Mouse (Mus musculus): ENCODE results near the gene Lmx1b. TPM values are rescaled to one million over a fixed set of nuclear protein-coding genes. Genes with fewer than 3 reads are reported as not detected.

The Lmx1b gene
- polyA plus RNA-seq, 1 experiment from 2014 or later, result 0.04 TPM

DNA sequence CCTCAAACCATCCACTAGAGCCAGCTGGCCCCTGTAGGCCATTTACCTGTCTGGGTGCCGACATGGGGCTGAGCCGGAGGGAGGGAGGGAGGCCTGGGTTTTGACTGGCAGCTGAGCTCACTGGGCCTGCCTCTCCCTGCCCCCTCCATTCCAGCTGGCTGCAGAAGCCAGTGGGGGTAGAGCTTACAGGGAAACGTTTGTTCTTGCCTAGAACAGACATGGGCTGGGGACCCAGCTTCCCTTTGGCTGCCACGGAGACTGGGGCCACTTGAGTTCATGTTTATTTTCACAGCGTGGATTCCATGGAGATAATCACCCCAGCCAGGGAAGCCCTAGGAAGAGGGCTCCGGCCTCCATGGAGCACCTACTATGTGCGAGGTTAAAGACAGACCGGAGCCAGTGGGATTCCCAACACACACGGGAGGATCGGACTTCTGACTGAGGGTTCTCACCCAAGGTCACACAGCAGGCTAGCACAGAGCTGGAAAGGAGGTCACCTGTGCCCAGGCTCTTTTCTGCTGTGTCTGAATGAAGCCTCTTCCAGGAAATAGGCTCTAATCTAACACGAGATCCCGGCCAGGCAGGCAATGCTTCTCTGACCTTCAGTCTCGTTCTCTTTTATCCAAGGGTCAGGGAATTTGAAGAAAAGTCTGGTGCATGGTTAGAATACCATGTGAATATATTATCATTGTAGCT lies 25.2 kb upstream of the Lmx1b start:
- Histone ChIP-seq H3K9me3 (replicated peaks) (no peaks in the 10 kb centered on the region), H3K4me1 (replicated peaks) (peaks cover 25% of the 10 kb centered on the region), H3K27ac (ENCODE audit: poor library complexity, severe bottlenecking) (no peak overlapping the region), H3K36me3 (no peaks in the 10 kb centered on the region), H3K9ac (no peak overlapping the region), H3K4me3 (no peak overlapping the region), H3K27me3 (replicated peaks) (0 out of 2 replicates have a peak, but pooled peaks cover 3% of the 10 kb centered on the region), H3K4me2 (peak overlapping the region; percentile 37)
- ATAC-seq (ENCODE audit: insufficient number of reproducible peaks, low FRiP score), result peak; percentile 39
- 10% methylated on average over 13 of the region's 13 CpGs for WGBS

- ATAC-seq (ENCODE audit: insufficient number of reproducible peaks, low FRiP score), result no peak
- 65% methylated on average over 4 of the region's 4 CpGs for WGBS
- H3K27me3 ChIP-seq (replicated peaks), result 0 out of 2 replicates have a peak, but pooled peaks cover 3% of the 10 kb centered on the region
- H3K27ac ChIP-seq (ENCODE audit: poor library complexity, severe bottlenecking), result no peak overlapping the region
- no peak overlapping the region for H3K4me3 ChIP-seq
- no peaks in the 10 kb centered on the region for H3K9me3 ChIP-seq (replicated peaks)
- H3K36me3 ChIP-seq, result no peaks in the 10 kb centered on the region
- no peak overlapping the region for H3K4me2 ChIP-seq
- H3K9ac ChIP-seq, result no peak overlapping the region
- peaks cover 25% of the 10 kb centered on the region for H3K4me1 ChIP-seq (replicated peaks)
These were observed 24.4 kb upstream of the Lmx1b start for GRCm38 (mm10) chr2:33664661-33665060.

DNA sequence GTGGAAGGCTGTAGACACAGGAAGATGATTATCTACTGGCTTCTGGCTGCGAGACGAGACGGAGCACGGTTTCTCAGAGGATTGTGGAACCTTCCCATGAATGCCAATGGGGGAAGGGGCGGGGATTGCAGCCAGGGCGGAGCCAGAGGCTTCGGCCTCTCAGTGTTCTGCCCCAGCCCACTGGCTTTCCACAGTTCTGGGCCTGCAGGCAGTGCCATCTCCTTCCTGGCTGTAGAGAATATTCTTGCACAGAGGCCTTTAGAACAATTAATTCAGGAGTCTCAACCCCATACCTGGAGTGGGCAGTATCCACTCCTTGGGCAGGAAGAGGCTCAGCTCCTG lies 18.9 kb upstream of the Lmx1b start:
- Histone ChIP-seq H3K9me3 (replicated peaks) (no peaks in the 10 kb centered on the region), H3K36me3 (no peaks in the 10 kb centered on the region), H3K27me3 (replicated peaks) (no peaks in the 10 kb centered on the region), H3K4me3 (peak overlapping the region; percentile 16; the same call in 1 of the 2 replicates), H3K27ac (ENCODE audit: poor library complexity, severe bottlenecking) (no peak overlapping the region), H3K9ac (no peak overlapping the region; the same call in 1 of the 2 replicates), H3K4me2 (peak overlapping the region; percentile 54), H3K4me1 (replicated peaks) (no peaks in the 10 kb centered on the region)
- 3% methylated on average over 7 of the region's 7 CpGs for whole genome bisulfite sequencing
- ATAC-seq (ENCODE audit: insufficient number of reproducible peaks, low FRiP score), result no peak

DNA sequence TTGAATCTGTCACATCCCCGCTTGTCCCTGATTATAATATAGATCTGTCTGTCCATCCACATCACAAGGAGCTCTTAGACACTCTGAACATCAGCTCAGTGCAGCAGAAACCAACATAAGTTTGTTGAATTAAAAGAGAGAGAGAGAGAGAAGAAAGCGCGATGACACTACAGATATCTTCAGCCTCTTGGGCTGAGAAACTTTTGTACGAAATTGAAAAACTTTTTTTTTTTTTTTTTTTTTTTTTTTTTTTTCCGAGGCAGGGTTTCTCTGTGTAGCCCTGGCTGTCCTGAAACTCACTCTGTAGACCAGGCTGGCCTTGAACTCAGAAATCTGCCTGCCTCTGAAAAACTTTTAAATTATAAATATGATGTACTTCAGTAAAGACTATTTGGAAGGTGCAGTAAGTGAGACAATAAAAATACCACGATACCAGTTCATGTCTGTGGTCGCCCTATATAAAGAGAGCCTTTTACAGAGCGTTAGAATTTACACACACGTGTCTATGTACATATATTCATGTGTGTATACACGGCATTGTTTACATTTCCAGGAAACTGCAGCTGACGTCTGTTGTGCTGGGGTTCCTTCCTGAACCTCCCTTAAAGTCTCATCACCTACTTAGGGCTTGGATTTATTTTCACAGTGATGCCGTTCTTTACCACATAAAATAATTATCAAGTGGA lies 18.4 kb upstream of the Lmx1b start:
- WGBS, result 42% methylated on average over 12 of the region's 12 CpGs
- Histone ChIP-seq H3K9ac (no peak overlapping the region; the same call in 1 of the 2 replicates), H3K27ac (ENCODE audit: poor library complexity, severe bottlenecking) (no peak overlapping the region), H3K4me3 (peak overlapping the region; percentile 16; the same call in 1 of the 2 replicates), H3K27me3 (replicated peaks) (0 out of 2 replicates have a peak, but pooled peaks cover 3% of the 10 kb centered on the region), H3K9me3 (replicated peaks) (no peaks in the 10 kb centered on the region), H3K36me3 (no peaks in the 10 kb centered on the region), H3K4me1 (replicated peaks) (no peaks in the 10 kb centered on the region), H3K4me2 (peak overlapping the region; percentile 54)
- ATAC-seq (ENCODE audit: insufficient number of reproducible peaks, low FRiP score), result no peak

DNA sequence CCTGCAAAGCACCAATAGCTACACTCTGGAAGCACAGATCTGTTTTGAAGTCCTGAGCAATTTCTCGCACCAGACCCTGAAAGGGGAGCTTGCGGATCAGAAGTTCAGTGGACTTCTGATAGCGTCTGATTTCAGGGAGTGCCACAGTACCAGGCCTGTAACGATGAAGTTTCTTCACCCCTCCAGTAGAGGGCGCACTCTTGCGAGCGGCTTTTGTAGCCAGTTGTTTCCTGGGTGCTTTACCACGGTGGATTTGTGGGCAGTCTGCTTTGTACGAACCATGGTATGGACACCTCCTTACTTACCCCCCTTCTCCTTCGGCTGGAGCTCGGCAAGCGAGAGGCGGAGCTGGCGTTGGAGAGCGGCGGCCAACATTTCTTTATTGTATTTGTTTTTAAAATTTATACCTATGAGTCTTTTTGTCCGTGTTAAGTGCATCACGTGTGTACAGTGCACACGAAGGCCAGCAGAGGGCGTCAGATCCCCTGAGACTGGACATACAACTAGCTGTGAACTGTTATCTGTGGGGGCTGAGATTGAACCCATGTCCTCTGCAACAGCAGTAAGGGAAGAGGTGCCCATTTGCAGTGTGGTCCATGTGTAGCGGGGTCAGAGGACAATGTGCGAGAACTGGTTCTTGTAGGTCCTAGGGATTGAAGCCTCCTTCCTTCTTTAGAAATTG lies 12.3 kb upstream of the Lmx1b start:
- WGBS, result 71% methylated on average over 22 of the region's 22 CpGs
- H3K9ac ChIP-seq, result no peak overlapping the region
- H3K4me1 ChIP-seq (replicated peaks), result peaks cover 9% of the 10 kb centered on the region
- no peaks in the 10 kb centered on the region for H3K36me3 ChIP-seq
- no peak overlapping the region for H3K4me2 ChIP-seq
- ATAC-seq (ENCODE audit: insufficient number of reproducible peaks, low FRiP score), result no peak
- no peak overlapping the region for H3K4me3 ChIP-seq
- H3K27ac ChIP-seq (ENCODE audit: poor library complexity, severe bottlenecking), result no peak overlapping the region
- peaks cover 43% of the 10 kb centered on the region for H3K27me3 ChIP-seq (replicated peaks)
- H3K9me3 ChIP-seq (replicated peaks), result no peaks in the 10 kb centered on the region

DNA sequence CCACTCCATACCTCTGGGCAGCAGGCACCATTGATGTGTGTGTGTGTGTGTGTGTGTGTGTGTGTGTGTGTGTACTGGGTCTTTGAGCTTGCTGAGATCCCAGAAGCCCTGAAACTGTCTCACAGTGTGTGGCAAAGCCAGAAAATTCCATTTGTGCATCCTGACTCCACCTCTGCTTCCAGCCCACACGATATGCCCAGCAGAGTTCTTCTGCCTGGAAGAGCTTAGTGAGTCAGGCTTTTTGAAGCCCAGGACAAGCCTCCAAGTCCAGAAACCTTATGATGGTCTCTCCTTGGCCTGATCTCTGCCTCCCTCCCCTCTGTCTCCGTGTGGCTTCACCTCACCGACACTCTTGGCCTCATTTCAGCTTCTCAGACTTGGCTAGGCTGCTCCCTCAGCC lies 9.1 kb upstream of the Lmx1b start:
- no peak for ATAC-seq (ENCODE audit: insufficient number of reproducible peaks, low FRiP score)
- peaks cover 76% of the 10 kb centered on the region for H3K27me3 ChIP-seq (replicated peaks)
- H3K4me2 ChIP-seq, result no peak overlapping the region
- no peak overlapping the region for H3K9ac ChIP-seq
- H3K9me3 ChIP-seq (replicated peaks), result no peaks in the 10 kb centered on the region
- peaks cover 9% of the 10 kb centered on the region for H3K4me1 ChIP-seq (replicated peaks)
- 58% methylated on average over 3 of the region's 3 CpGs for WGBS
- no peaks in the 10 kb centered on the region for H3K36me3 ChIP-seq
- H3K4me3 ChIP-seq, result no peak overlapping the region
- no peak overlapping the region for H3K27ac ChIP-seq (ENCODE audit: poor library complexity, severe bottlenecking)

DNA sequence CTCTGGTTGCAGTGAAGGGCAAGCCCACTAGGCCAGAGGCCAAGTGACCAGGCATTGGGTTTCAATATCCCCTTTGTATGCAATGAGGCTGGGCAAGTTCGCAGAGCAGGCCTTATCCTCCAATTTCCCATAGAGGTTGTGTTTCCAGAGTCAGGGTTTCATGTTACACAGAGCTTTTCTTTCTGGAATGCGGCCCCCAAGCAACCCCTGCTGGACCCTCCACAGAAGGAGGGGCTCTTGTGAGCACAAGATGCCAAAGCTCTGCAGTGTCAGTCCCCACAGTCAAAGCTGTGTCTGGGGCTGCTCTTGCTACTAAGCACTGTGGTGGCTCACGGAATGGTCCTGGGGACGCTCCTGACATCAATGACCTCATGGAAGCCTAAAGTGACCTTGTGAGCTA lies 8.6 kb upstream of the Lmx1b start:
- H3K4me1 ChIP-seq (replicated peaks), result peaks cover 9% of the 10 kb centered on the region
- no peaks in the 10 kb centered on the region for H3K36me3 ChIP-seq
- no peak overlapping the region for H3K4me2 ChIP-seq
- ATAC-seq (ENCODE audit: insufficient number of reproducible peaks, low FRiP score), result no peak
- H3K9me3 ChIP-seq (replicated peaks), result no peaks in the 10 kb centered on the region
- H3K27me3 ChIP-seq (replicated peaks), result peaks cover 78% of the 10 kb centered on the region
- no peak overlapping the region for H3K27ac ChIP-seq (ENCODE audit: poor library complexity, severe bottlenecking)
- no peak overlapping the region for H3K9ac ChIP-seq
- 26% methylated on average over 4 of the region's 4 CpGs for WGBS
- no peak overlapping the region for H3K4me3 ChIP-seq

- Histone ChIP-seq H3K9me3 (replicated peaks) (no peaks in the 10 kb centered on the region), H3K27me3 (replicated peaks) (peaks cover 95% of the 10 kb centered on the region), H3K27ac (ENCODE audit: poor library complexity, severe bottlenecking) (no peak overlapping the region), H3K4me3 (no peak overlapping the region), H3K4me2 (no peak overlapping the region), H3K36me3 (no peaks in the 10 kb centered on the region), H3K9ac (no peak overlapping the region), H3K4me1 (replicated peaks) (peaks cover 25% of the 10 kb centered on the region)
- WGBS, result 7% methylated on average over 3 of the region's 3 CpGs
- ATAC-seq (ENCODE audit: insufficient number of reproducible peaks, low FRiP score), result no peak
These were observed 5.9 kb upstream of the Lmx1b start for GRCm38 (mm10) chr2:33646283-33646550.

DNA sequence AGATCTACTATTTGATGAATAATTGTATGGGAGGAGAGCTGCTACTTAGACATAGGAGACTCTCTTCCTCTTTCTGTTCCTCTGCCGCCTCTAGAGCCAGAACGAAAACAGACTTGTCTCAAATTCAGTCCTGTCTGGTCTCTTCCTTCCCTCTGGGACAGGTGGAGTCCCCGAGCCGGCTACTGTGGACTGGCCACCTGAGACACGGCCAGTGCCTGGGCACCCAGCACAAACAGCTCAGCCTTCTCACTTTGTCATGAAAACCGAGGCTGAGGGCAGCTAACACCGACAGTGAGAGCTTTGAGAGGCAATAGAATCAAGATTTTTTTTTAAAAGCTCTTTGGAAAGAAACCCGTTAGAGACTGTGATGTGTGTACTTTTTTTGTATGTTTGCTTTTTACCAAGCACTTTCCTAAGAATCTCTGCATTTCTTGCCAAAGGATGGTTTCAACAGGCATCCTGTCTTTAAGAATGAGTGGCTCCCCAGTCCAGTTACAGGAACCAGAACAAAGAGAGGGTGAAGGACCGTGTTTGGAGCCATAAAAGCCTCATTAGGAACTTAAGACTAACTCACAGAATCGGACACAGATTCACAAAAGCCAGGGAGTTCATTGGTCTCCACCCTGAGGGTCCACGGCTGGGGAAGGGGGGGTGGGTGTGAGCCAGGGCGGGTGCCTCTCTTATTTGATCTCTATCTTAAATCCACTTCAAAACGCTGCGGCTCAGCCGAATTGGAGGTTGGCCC lies 5.4 kb upstream of the Lmx1b start:
- Histone ChIP-seq H3K9ac (no peak overlapping the region), H3K4me1 (replicated peaks) (peaks cover 29% of the 10 kb centered on the region), H3K4me2 (no peak overlapping the region), H3K9me3 (replicated peaks) (no peaks in the 10 kb centered on the region), H3K27me3 (replicated peaks) (peaks cover 97% of the 10 kb centered on the region), H3K36me3 (no peaks in the 10 kb centered on the region), H3K4me3 (no peak overlapping the region), H3K27ac (ENCODE audit: poor library complexity, severe bottlenecking) (no peak overlapping the region)
- ATAC-seq (ENCODE audit: insufficient number of reproducible peaks, low FRiP score), result no peak
- 5% methylated on average over 15 of the region's 15 CpGs for WGBS

DNA sequence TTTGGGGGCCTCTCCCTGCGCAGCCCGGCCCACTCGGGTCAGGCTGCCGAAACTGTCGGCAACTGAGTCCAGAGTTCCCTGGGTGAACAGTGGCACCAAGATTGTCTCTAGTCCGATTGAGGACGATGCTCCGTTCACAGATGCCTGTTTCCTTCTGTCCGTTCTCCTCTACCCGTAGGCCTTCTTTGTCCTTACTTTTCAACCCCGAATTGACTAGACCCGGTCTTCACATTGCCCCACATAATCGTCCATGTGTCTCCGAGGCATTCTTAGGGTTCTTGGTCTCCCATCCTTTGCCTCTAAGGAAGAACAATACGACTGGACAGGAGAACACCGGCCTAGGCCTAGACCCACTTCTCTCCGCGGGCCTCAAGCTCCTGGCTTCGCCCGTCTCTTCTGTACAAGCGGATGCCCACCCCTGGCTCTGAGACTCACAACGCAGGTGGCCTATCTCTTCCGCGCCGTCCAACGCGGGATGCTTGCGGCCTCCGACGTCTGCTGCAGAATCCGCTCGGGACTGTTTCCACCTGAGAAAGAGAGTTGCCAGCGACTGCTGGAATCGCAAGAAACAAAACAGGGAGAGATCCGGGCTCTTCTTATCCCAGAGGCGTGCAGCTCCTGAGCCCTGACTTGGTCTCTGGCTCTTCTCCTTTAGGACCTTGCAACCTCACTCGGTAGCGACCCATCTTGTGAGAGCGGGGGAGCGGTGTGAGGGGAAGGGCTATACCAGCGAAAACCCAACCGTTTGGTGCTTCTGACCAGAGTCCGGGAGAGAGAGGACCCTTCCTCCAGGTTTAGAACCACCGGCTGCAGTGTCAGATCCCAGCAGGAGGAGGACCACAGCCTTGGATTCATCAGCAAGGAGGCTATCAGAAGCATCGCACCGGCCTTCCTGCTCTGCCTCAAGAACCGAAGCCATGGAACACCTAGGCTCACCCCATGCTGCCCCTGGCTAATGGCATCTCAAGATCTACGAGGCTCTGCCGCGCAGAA lies 3.7 kb upstream of the Lmx1b start:
- Histone ChIP-seq H3K4me2 (no peak overlapping the region), H3K36me3 (no peaks in the 10 kb centered on the region), H3K27me3 (replicated peaks) (peaks cover 98% of the 10 kb centered on the region), H3K9ac (no peak overlapping the region), H3K27ac (ENCODE audit: poor library complexity, severe bottlenecking) (no peak overlapping the region), H3K4me1 (replicated peaks) (peaks cover 36% of the 10 kb centered on the region), H3K4me3 (0 out of 2 replicates have a peak overlapping the region, but pooled peaks have one; percentile 4), H3K9me3 (replicated peaks) (no peaks in the 10 kb centered on the region)
- WGBS, result 5% methylated on average over 50 of the region's 50 CpGs
- ATAC-seq (ENCODE audit: insufficient number of reproducible peaks, low FRiP score), result no peak

All from heart, embryonic 12.5 days (tissue).